Mouse (Mus musculus) neutrophil, adult 5-6 weeks (primary cell): ENCODE data around the gene Hyal1. TPM values are rescaled to one million over a fixed set of nuclear protein-coding genes. Genes with fewer than 3 reads are reported as not detected.
A peak's percentile ranks its signal among the peaks of the same experiment; 100 is the strongest.
"Not testable (repeated sequence)": the region's sequence is repeated elsewhere in the genome, so short reads cannot be mapped to it uniquely, and the experiment has no call there.

ENCODE experiments used
- ATAC-seq: fragments of 151-379, 151-347 bp; 2 replicates; pipeline ENCODE4 v1.8.0; 2017; ENCODE audit warnings: mild to moderate bottlenecking, moderate TSS enrichment; ENCODE audit not compliant: insufficient number of reproducible peaks, poor library complexity, low FRiP score, severe bottlenecking; ENCODE audit errors: extremely low read depth
- total RNA-seq: library from RNA; stranded (forward); fragments of 200-1000 nt; gene quantifications from 2 replicates; pipeline ENCODE4 v1.2.3, GENCODE M21; 2017

The Hyal1 gene
- total RNA-seq, 1 experiment from 2014 or later: 2.8 TPM

DNA sequence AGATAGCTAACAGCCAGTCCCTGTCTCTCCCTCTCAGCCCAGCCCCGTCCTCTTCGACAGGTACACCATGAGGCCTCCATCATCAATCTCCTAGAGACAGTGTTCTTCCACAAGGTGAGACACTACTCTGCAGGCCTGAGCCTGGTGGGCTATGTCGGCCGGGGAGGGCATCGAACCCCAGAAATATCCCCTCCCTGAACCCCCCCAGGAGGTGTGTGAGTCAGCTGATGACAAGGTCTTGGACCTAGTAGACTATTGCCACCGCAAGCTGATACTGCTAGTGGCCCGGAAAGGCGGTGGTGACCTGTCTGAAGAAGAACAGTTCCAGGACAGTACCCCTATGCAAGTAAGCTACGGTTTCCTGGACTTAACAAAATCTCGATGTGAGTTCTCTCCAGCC is 27.9 kb upstream of the Hyal1 start:
- no peak for ATAC-seq

DNA sequence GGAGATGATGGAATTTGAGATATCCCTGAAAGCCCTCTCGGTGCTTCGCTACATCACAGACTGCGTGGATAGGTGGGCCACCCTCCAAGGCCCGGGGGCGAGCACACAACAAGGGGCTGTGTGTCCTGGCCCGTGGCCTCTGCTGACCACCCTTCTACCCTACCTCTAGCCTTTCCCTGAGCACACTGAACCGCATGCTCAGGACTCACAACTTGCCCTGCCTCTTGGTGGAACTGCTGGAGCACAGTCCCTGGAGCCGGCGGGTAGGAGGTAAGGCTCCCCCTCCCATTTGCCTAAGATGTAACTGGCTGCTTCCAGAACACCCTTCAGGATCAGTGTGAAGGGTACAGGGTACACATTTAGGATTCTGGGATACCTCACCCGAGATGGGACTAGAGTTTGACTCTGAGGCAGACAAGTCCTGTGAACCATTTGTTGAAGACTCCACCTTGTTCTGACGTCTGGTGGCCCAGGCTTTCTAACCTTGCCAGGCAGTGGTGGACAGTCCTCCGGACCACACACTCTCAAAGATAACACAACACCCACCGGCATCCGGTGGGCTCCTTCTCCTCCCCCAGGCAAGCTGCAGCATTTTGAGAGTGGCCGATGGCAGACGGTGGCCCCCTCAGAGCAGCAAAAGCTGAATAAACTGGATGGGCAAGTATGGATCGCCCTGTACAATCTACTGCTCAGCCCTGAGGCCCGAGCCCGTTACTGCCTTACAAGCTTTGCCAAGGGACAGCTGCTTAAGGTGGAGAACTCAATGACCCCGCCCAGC is 27.2 kb upstream of the Hyal1 start:
- ATAC-seq: no peak

DNA sequence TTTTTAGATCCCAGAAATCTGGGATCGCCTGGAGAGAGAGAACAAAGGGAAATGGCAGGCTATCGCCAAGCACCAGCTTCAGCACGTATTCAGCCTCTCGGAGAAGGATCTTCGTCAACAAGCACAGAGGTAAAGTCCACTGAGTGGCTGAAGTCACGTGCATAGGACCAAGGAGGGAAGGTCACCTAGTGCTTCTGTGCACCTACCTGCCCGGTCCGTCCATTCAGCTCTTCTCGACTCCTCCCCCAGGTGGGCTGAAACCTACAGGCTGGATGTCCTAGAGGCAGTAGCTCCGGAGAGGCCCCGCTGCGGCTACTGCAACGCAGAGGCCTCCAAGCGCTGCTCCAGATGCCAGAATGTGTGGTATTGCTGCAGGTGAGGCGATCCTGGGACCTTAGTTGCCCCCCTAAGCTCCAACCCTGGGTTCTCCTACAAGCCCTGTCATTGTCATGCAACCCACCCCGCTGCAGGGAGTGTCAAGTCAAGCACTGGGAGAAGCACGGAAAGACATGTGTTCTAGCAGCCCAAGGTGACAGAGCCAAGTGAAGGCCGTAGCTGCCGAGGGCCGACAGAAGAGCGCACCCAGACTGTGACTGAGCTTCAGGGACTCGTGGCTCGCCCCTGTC is 26.1 kb upstream of the Hyal1 start:
- no peak for ATAC-seq

- ATAC-seq: peak; percentile 44
Observed at GRCm38 (mm10) chr9:107551117-107551889, 25.4 kb upstream of the Hyal1 start, which contains the start of gene Rassf1. Gene Rassf1 (plus strand): TSS chr9:107551555.

- ATAC-seq: no peak
Observed at GRCm38 (mm10) chr9:107551890-107552355, 24.8 kb upstream of the Hyal1 start.

DNA sequence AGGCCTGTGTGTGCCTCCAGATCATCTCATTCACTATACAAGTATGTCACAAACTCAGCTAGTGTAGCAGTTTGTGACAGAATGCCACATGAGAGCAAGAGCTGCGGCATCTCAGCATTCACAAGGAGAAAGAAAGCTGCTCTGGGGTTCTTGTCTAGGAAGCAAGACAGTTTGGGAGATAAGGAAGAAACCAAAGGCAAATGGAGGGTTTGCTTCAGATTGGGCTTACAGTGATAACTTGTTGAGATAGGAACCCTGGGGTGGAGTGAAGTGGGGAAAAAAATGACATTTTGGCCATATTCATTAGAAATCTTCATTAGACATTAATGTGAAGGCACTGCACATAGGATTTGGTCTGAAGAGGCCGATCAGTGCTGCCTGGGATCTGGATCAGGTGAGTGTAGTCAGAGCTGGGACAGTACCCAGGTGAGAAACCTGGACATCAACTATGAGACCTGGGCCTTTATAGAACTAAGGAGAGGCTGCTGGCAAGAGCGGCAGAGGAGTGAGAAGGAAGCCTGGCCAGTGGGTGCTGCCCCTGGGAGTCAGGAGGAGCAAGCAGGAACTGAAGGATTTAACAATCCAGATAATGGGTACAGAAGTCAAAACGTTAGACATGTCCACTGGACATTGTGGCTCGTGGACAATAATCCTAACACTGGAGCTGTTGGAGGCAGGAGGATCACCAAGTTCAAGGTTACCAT is 23.9 kb upstream of the Hyal1 start:
- ATAC-seq: no peak

GRCm38 (mm10) chr9:107553541-107554318 is 23.0 kb upstream of the Hyal1 start:
- no peak for ATAC-seq

DNA sequence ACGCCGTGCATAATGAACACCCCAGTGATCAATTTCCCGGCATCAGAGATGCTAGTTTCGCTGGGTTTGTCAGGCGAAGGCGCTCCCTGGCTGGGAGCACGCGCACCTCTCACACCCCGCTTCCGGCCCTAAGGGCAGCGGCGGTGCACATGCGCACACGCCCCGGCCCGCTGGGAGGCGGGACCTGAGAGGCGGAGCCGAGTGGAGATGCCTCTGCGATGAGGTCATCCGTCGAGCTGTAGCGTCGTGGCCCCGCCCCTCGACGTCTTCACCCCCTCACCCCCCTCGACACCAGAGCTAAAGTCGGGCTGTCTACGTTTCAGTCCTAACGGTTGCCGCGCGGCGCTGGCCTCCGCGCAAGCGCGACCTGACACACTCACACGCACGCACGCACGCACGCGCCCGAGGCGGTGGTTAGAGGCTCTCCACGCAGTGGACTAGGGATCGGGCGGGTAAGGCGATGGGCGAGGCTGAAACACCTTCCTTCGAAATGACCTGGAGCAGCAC is 22.4 kb upstream of the Hyal1 start:
- peak; percentile 85 for ATAC-seq

DNA sequence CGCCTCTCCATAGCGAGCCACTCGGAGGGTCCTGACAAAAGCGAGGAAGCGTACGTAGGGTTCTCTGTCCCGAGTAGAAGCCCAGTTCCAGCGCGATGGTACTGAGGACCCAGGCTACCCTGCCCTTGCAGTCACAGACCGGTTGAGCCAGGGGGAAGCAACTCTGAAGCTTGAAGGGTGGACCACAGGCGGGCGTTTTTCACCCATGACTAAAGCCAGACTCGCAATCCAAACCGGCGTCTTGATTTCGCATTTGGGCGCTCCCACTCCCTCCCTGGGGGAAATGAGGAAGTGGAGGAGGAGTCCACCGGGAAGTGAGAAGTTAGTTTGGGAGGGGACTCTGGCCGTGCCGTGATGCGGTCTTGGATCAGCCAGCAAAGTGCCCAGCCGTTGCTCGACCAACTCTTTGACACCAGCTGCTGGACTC is 21.7 kb upstream of the Hyal1 start:
- ATAC-seq: no peak

DNA sequence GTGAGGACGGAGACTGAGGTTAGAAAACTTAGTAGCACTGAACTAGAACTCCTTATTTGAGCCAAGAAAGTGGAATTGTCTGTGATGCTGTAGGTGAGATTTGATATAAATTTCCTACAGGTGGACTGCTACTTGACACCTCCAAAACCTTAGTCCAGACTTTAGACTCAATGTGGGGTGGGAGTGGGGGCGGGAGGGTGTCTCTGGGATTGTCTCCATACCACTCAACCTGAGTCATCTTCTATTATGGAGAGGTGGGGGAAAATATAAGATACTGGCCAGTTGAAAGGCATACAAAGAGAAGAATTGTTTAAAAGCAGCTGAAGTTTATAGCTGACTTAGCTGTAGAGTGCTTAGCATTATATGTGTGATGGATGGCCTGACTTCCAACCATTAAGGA is 21.0 kb upstream of the Hyal1 start:
- ATAC-seq: no peak

DNA sequence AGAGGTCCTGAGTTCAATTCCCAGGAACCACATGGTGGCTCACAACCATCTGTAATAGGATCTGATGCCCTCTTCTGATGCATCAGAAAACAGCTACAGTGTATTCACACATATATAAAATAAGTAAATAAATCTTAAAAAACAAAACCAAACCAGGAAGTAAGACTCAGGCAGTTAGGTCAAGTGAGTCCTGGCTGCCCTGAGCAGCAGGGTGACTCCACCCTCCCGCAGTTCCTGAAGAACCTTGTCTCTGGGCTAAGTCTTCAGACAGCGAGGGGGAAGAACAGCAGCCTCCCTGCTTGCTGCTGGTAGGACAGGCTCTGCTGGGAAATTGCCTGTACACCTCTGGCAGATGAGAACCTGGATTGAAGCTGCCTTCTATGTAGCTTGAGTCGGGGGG is 20.4 kb upstream of the Hyal1 start:
- no peak for ATAC-seq

- peak; percentile 92 for ATAC-seq
Observed at GRCm38 (mm10) chr9:107563029-107563581, 13.6 kb upstream of the Hyal1 start, which contains the start of gene Tusc2. Gene Tusc2 (plus strand): TSS chr9:107563255.

DNA sequence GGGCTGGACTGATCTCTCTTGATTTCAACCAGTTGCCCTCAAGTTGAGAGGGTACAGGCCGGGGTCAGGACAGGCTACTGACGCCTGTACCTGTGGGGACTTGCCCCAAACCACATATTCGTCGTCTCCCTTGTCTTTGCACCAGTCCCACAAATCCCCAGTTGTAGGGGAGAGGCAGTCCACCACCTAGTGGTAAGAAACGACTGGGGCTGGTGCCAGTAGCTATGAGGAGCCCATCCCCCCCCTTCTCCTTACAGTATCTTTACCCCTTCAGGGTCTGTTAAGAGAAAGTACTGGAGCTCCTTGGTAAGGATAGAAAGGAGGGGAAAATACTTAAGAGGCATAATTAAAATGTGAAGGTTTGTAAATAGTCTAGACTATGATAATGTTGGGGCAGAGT is 11.2 kb upstream of the Hyal1 start:
- not testable (repeated sequence) for ATAC-seq

DNA sequence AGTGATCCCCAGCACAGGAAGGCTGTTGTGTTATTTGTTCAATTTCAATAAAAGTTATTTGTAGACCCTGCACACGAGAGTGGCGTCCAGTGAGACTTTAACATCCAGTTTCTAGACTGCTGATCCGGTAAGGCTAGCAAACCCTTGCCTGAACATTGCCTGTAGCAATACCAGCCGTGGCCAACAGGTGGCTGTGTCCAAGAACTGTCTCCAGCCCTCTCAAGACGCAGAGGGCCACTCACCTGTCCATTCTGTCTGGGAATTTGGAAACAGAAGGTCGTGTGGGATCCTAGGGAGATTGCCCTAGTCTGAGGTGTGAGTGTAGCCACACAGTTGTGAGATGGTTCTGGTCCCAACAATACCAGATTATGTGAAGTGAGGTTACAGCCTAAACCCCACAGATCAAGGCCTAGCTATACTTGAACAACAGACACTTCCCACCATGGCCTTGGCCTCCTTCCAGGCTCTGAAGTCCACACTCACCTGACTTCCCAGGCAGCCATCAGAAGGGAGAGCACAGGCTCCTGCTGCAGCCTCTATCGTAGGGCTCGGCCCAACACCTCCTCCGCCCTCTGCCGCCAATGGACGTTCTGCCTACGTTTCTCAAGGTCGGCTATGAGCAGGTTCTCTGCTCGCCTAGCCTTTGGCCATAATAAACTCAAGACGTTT is 10.6 kb upstream of the Hyal1 start:
- ATAC-seq: peak; percentile 38; the same call in 1 of the 2 replicates

DNA sequence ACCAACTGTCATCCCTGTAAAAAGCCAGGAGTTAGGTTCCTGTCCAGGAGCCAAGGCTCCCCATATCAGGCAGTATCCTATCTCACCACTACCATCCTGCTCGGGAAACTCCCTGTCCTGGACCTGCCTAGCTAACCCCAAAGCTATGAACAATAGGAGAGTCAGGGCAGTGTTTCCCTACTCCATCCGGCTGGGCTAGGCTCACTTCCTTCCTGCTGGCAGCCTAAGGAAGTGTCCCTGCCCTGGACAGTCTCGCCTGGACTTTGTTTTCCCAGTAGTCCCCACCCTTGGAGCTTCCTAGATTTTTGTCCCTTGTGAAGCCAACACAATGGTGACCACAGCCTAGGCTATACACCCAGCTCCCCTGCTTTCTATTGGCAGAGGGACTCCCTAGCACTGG is 9.9 kb upstream of the Hyal1 start:
- ATAC-seq: no peak

GRCm38 (mm10) chr9:107567702-107568319 is 8.9 kb upstream of the Hyal1 start, which contains the start of gene Hyal2:
Gene Hyal2 (plus strand): TSS chr9:107567945.
- ATAC-seq: no peak
